Mouse (Mus musculus): ENCODE data around the gene Rhoh. TPM values are rescaled to one million over a fixed set of nuclear protein-coding genes. Genes with fewer than 3 reads are reported as not detected.

Rhoh gene
- 10 to 100 TPM; 12.5 to 13.9 TPM for total RNA-seq (2023)

DNA sequence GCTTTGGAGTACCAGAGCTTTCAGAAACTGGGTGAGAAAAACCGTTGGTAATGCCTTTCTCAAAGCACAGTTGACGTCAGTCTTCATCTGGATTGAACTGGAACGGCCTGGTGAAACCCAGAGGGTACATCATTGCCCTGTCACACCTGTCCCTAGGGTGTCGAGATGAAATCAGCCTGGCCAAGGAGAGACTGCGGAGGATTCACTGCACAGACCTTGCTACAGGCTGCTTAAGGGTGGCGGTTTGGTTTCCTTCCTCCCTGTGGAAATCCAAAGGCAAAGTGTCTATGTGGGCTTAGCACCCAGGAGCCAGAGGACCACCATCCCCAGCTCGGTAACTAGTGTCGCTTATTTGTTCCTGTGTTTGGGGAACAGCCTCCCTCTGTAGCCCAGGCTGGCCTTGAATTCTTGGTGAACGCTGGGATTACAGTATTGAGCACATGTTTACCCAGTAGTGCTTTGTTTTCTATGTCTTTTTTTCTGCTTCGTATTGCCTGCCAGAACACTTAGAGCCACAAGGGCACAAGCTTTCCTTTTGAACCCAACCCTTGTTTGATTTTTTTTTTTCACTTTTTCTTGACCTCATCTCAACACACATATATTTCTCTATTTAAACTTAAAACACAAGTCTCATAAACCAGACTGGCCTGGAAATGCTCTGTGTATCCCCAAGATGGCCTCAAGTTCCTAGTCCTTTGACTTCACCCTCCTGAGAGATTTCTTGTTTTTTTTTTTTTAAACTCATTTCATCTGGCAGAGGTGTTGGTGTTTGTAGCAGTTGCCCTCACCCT is at the start of gene Rhoh:
Rhoh (plus strand) TSS at position 60 of the 791 bp plus-strand sequence.

DNA sequence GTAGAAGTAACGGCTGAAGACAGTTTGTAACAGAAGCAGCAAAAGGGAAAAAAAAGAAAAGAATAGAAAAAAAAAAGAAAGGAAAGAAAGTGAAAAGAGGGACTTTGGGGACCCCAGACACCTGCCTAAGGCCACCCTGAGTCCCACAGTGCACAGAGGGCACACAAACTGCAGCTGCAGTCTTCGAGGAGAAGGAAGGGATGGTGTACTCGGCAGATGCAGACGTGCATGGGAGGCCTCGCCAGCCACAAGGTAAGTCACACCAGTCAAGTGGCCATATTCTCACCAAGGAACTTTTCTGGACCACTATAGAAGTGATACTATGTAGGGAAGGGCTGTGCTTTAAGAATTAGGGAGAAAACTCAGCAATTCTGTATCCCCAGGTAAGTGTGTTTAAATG is 73.8 kb downstream of the Rhoh start, which contains the start of gene Chrna9:
Chrna9 (plus strand) TSS at position 139 of the 400 bp plus-strand sequence.

Other genes starting within 250 kb of the Rhoh start
- gene Pds5a, start 162.9 kb upstream of the Rhoh start, total RNA-seq (2023) = 100 to 1,000 TPM; 159 to 162 TPM
- gene N4bp2, start 97.7 kb upstream of the Rhoh start, total RNA-seq (2023) = 10 to 100 TPM; 21.3 to 25.6 TPM
- gene Chrna9, start 73.7 kb downstream of the Rhoh start, total RNA-seq (2023) = not detected
- gene 9130230L23Rik, start 143.1 kb downstream of the Rhoh start, total RNA-seq (2023) = 1 to 10 TPM; 1.4 to 2.0 TPM